Mouse (Mus musculus) frontal cortex, postnatal 25 days (tissue): ENCODE results near the gene Col23a1.
A peak's percentile ranks its signal among the peaks of the same experiment; 100 is the strongest.

Experiments
- DNase-seq, 2 experiments: peaks; one replicate each; pipeline ENCODE4 v3.0.0; 2022; ENCODE audit warnings: low spot score in 2 of 2

Gene Col23a1

GRCm38 (mm10) chr11:51388892-51389340, 99.2 kb downstream of the Col23a1 start:
- no peak for DNase-seq

- DNase-seq: no peak
Measured at GRCm38 (mm10) chr11:51389763-51390162, 100.0 kb downstream of the Col23a1 start.

DNA sequence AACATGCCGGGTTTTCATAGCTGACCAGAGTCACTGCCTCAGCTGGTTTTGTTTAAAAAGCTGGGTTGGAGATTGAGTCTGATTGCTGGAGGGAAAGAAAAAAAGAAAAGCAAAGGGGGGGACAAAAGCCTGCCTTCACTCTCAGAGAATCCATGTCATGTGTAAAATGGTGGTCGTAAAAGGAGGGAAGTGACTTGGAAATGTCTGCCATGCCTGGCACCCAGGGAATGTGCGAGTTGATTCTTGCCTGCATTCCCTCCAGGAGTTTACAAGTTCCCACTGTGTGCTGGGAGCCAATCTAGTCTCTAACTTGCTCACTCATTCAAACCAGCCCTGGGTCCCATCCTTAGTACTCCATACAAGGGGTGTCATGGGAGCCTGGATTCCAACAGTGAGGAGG, 100.8 kb downstream of the Col23a1 start:
- no peak for DNase-seq

DNA sequence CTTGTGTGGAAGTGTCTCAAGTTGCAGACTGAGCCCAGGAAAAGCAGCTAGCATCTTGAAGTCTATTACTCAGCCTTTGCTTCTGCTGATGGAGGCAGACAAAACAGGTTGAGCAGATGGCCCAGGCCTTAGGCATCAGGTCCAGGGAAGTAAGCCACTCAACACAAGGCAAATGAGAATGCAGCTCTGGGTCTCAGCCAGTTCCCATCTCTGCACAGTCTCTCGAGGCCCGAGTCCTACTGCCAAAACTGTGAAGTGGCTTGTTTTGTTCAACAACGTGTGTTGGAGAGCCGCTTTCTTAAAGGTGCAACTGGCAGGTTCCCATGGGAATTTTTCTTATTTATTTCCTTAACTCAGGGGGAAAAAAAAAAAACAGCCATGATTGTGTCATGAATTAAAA, 101.8 kb downstream of the Col23a1 start:
- peak in 1 of 2 experiments; percentile 22 for DNase-seq

DNA sequence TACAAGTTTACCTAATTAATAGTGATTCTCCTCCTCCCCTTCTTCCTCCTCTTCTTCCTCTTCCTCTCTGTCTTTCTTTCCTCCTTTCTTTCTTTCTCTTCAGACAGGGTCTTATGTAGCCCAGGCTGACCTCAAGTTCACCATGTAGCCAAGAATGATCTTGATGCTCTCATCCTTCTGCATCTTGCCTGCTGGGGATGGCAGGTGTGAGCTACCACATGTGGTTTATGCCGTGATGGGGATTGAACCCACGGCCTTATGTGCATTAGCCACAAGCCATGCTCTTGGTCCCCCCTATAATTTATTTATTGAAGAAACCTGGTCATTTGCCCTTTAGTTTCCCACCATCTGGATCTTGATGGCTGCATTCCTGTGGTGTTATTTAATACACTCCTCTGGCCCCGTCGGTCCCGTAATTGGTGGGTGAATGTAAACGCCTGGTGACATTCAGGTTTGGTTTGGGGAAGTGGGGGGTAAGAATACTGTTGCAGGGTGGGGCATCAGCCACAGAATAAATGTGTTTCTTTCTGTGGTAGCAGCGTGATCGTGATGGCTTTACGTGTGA, 104.7 kb downstream of the Col23a1 start:
- DNase-seq: no peak

GRCm38 (mm10) chr11:51396451-51396850, 106.7 kb downstream of the Col23a1 start:
- no peak for DNase-seq

GRCm38 (mm10) chr11:51398084-51398483, 108.4 kb downstream of the Col23a1 start:
- DNase-seq: no peak

GRCm38 (mm10) chr11:51400356-51400755, 110.6 kb downstream of the Col23a1 start:
- no peak for DNase-seq

GRCm38 (mm10) chr11:51401481-51402128, 111.9 kb downstream of the Col23a1 start:
- DNase-seq: no peak

GRCm38 (mm10) chr11:51403886-51404285, 114.2 kb downstream of the Col23a1 start:
- no peak for DNase-seq

GRCm38 (mm10) chr11:51404865-51405440, 115.2 kb downstream of the Col23a1 start:
- DNase-seq: no peak

- no peak for DNase-seq
Measured at GRCm38 (mm10) chr11:51406531-51406930, 116.8 kb downstream of the Col23a1 start.

DNA sequence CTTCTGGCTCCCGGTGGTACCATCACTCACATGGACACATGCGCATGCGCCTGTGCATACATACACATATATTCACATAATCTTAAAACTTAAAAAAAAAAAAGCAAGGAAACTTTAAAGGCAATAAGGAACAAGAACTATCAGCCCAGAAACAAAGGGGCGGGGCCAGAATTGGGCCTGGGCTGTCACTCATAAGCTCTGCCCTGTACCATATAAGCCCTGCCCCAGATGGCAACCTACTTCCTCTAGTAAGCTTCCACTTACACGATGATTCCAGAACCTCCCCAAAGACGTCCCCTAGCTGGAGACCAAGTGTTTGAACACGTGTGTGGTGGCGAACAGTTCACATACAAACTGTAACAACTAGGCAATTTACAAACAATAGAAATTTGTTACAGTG, 117.6 kb downstream of the Col23a1 start:
- DNase-seq: no peak

- DNase-seq: no peak
Measured at GRCm38 (mm10) chr11:51410771-51411170, 121.1 kb downstream of the Col23a1 start.

- DNase-seq: no peak
Measured at GRCm38 (mm10) chr11:51414520-51414919, 124.8 kb downstream of the Col23a1 start.

DNA sequence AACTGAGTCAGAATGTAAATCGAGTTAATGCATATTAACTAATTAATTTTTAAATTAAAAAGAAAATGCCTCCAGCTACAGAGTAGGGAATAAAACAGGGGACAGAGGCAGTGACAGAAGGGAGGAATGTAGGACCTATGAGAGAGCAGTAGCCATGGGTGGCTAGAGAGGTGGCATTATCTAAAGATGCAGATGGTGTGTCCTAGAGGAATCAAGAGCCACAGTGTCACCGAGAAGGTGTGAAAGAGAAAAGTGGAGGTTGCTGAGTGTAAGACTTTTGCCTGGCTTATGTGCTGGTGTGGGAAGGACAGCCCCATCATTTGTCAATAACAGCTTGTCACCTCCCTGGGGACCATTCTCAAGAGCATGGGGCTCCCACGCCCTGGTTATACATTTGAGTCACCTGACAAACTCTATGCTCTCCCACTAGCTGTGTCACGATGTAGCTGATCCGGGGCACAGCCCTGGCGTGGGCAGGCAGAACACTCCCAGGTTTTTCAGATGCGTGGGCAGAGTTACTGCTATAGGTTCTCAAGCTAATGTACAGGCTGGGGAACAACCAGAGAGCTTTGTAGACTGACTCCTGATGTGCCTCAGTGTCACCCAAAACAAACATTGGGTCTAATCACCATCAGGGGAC, 125.4 kb downstream of the Col23a1 start:
- DNase-seq: no peak

GRCm38 (mm10) chr11:51418807-51419206, 129.1 kb downstream of the Col23a1 start:
- DNase-seq: no peak

- no peak for DNase-seq
Measured at GRCm38 (mm10) chr11:51421878-51422277, 132.2 kb downstream of the Col23a1 start.

DNA sequence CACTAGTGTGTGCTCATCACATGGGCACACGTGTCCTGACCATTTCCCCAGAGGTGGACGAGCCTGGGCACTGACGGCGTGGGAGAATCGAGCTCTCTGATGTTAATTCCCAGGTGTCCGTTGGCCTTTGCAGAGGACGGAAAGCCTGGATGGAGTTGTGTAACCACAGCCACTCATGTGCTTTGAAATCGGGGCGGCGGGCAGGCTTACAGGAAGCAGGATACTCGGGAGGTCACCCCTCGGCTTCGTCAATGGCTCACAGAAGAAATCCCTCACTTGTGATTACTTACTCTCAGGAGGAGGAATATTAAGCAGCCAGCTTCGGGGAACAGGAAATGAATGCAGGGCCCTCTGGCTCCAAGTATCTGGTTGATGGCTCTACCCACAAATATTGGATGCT, 133.0 kb downstream of the Col23a1 start:
- DNase-seq: no peak

- DNase-seq: no peak
Measured at GRCm38 (mm10) chr11:51426155-51426554, 136.4 kb downstream of the Col23a1 start.

DNA sequence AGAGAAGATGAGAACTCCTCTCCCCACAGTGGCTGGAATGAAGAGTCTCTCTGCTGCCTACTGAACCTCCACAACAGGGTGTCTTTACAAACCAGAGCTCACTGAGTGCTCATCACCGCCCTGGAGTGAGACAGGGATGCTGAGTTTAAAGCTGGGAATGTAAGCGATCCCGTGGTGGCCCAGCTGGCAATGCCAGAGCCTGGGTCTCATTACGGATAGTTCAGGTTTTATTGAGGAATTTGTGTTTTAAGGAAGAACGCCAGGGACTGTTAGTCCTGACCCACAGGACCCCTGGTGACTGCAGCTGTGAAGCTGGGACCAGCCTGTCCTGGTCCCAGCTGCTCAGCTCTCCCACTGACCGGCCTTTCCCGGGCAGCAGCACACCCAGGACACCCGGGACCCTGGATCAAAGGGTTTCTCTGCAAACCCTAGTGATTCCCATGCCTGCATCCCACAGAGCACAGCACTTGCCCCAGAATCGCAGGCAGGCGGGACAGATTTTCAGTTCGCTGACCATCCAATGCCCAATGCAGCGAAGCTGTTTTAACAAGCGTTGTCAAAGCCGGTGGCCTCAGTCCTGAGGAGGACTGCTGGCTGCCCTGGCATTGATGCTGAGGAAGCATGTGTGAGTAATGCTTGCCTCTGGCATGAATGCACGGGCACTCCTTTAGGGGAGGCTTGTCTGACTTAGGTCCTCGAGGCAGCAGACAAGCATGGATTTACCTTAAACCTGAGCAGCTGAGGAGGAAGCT, 139.9 kb downstream of the Col23a1 start:
- DNase-seq: no peak

- DNase-seq: no peak
Measured at GRCm38 (mm10) chr11:51430180-51430578, 140.5 kb downstream of the Col23a1 start.
